Mouse (Mus musculus) olfactory bulb, adult 2 months (tissue): ENCODE measurements around the gene Ssh1.

Source experiments
- CTCF ChIP-seq: fragments of 200-500 bp; IDR thresholded peaks from 2 replicates; pipeline ENCODE4 v1.5.1; 2012; ENCODE audit warnings: low read depth, mild to moderate bottlenecking, low read length, moderate library complexity; ENCODE audit not compliant: insufficient read depth
- POLR2A ChIP-seq: fragments of 200-500 bp; IDR thresholded peaks from 2 replicates; pipeline ENCODE4 v1.6.1; 2012; ENCODE audit warnings: mild to moderate bottlenecking, low read depth, low read length, moderate library complexity; ENCODE audit not compliant: insufficient read depth

GRCm38 (mm10) chr5:113950786-113951692 lies 42.7 kb downstream of the Ssh1 start:
- TF ChIP-seq POLR2A = no peak
- TF ChIP-seq CTCF = no peak
